Mouse (Mus musculus): ENCODE data around the gene Snph. TPM values are rescaled to one million over a fixed set of nuclear protein-coding genes. Genes with fewer than 3 reads are reported as not detected.

Gene Snph
- polyA plus RNA-seq, 1 experiment from 2014 or later, result not detected

- H3K4me1 ChIP-seq (ENCODE audit: insufficient read depth), result peaks cover 15% of the 10 kb centered on the region
- WGBS (ENCODE audit: insufficient replicate concordance), result 1% methylated on average over 74 of the region's 93 CpGs
- no peak for TF ChIP-seq CTCF (IDR thresholded peaks at IDR 0.05; ENCODE audit: low read depth)
- no peak for TF ChIP-seq EP300 (IDR thresholded peaks at IDR 0.05; ENCODE audit: low read depth)
- no peaks in the 10 kb centered on the region for H3K27me3 ChIP-seq (ENCODE audit: insufficient read depth, low read length)
- H3K9ac ChIP-seq (replicated peaks), result peak within 1 kb of the TSS; percentile 78
- peak within 1 kb of the TSS; percentile 73 for H3K4me3 ChIP-seq (ENCODE audit: low read depth, low read length)
- ATAC-seq (peak; percentile 96), DNase-seq (peak; percentile 94)
- peak within 1 kb of the TSS; percentile 86 for H3K4me2 ChIP-seq (ENCODE audit: low read depth, low read length)
- H3K27ac ChIP-seq (ENCODE audit: low read depth), result peak within 1 kb of the TSS; percentile 89
- no peaks in the 10 kb centered on the region for H3K9me3 ChIP-seq (ENCODE audit: low read length)
- peaks cover 8% of the 10 kb centered on the region; the same call in 1 of the 2 replicates for H3K36me3 ChIP-seq (replicated peaks; ENCODE audit: insufficient read depth, low read length)
These were observed 89.9 kb downstream of the Snph start, which contains the start of gene Fkbp1a for GRCm38 (mm10) chr2:151542323-151543062. TSS of gene Fkbp1a (plus strand) at chr2:151542483.

Other genes with a start within 250 kb of the Snph start
- gene 4921509C19Rik, start 156.4 kb downstream of the Snph start, polyA plus RNA-seq (2015; fragmentation: Nextera tagmentation; extraction: Ambion mirVana), result not detected in 2 replicates
- gene Nsfl1c, start 138.4 kb downstream of the Snph start, polyA plus RNA-seq (2015; fragmentation: Nextera tagmentation; extraction: Ambion mirVana), result 49.8 and 52.9 TPM in 2 replicates
- 121 and 128 TPM in 2 replicates for gene Fkbp1a, start 90.1 kb downstream of the Snph start, polyA plus RNA-seq (2015; fragmentation: Nextera tagmentation; extraction: Ambion mirVana)
- gene Sdcbp2, start 60.0 kb downstream of the Snph start, polyA plus RNA-seq (2015; fragmentation: Nextera tagmentation; extraction: Ambion mirVana), result 0.20 TPM in 2 replicates
- not detected in 2 replicates for gene Rad21l, start 35.9 kb upstream of the Snph start, polyA plus RNA-seq (2015; fragmentation: Nextera tagmentation; extraction: Ambion mirVana)
- 0.07 TPM in 1 of 2 replicates, not detected in the other for gene Tmem74b, start 69.4 kb upstream of the Snph start, polyA plus RNA-seq (2015; fragmentation: Nextera tagmentation; extraction: Ambion mirVana)
- 53.6 and 54.2 TPM in 2 replicates for gene Psmf1, start 111.6 kb upstream of the Snph start, polyA plus RNA-seq (2015; fragmentation: Nextera tagmentation; extraction: Ambion mirVana)
- 0.05 TPM in 1 of 2 replicates, not detected in the other for gene Rspo4, start 210.3 kb upstream of the Snph start, polyA plus RNA-seq (2015; fragmentation: Nextera tagmentation; extraction: Ambion mirVana)